Mouse (Mus musculus) spleen, adult 10 weeks (tissue): ENCODE data around the gene Adam8. TPM values are rescaled to one million over a fixed set of nuclear protein-coding genes. Genes with fewer than 3 reads are reported as not detected.

ENCODE experiments used
- polyA plus RNA-seq: library from polyadenylated mRNA; stranded (reverse); fragments of 350-450 nt; fragmentation: Illumina TruSeq; extraction: RNeasy Lipid Tissue Mini Kit (QIAGEN cat#74804); gene quantifications from one replicate; pipeline ENCODE4 v1.2.3, GENCODE M21; 2015; ENCODE audit warnings: low replicate concordance; ENCODE audit not compliant: insufficient read depth

Gene Adam8
- polyA plus RNA-seq: 15.3 TPM

GRCm38 (mm10) chr7:139992406-139992805 lies at the start of gene Adam8:
Gene Adam8 (minus strand): TSS chr7:139992562.

GRCm38 (mm10) chr7:140036281-140037170 lies 44.2 kb upstream of the Adam8 start, which contains the start of the genes Zfp511 and Tubgcp2:
Gene Zfp511 (plus strand): TSS chr7:140036391.
Gene Tubgcp2 (minus strand): TSS chr7:140036669.

GRCm38 (mm10) chr7:139978278-139978892 lies 14.0 kb downstream of the Adam8 start, which contains the start of gene 6430531B16Rik:
Gene 6430531B16Rik (minus strand): TSS chr7:139978755.

GRCm38 (mm10) chr7:139943674-139944281 lies 48.6 kb downstream of the Adam8 start, which contains the start of gene Utf1:
Gene Utf1 (plus strand): TSS chr7:139943789.

Other genes starting within 250 kb of the Adam8 start
- not detected for gene Adgra1, start 158.4 kb downstream of the Adam8 start, polyA plus RNA-seq
- 0.12 TPM for gene Kndc1, start 97.9 kb downstream of the Adam8 start, polyA plus RNA-seq
- gene Utf1, start 48.8 kb downstream of the Adam8 start, polyA plus RNA-seq: 0.19 TPM
- not detected for gene 6430531B16Rik, start 13.8 kb downstream of the Adam8 start, polyA plus RNA-seq
- gene Zfp511, start 43.8 kb upstream of the Adam8 start, polyA plus RNA-seq: 39.7 TPM
- gene Tubgcp2, start 44.1 kb upstream of the Adam8 start, polyA plus RNA-seq: 21.8 TPM
- not detected for gene Msx3, start 56.5 kb upstream of the Adam8 start, polyA plus RNA-seq
- gene Caly, start 90.0 kb upstream of the Adam8 start, polyA plus RNA-seq: not detected
- not detected for gene Prap1, start 100.8 kb upstream of the Adam8 start, polyA plus RNA-seq
- 3.8 TPM for gene Fuom, start 109.9 kb upstream of the Adam8 start, polyA plus RNA-seq
- gene Paox, start 123.2 kb upstream of the Adam8 start, polyA plus RNA-seq: 9.2 TPM
- gene Echs1, start 123.9 kb upstream of the Adam8 start, polyA plus RNA-seq: 39.4 TPM
- 17.2 TPM for gene Mtg1, start 145.0 kb upstream of the Adam8 start, polyA plus RNA-seq
- gene Sprn, start 162.3 kb upstream of the Adam8 start, polyA plus RNA-seq: 0.19 TPM
- gene Olfr522, start 172.2 kb upstream of the Adam8 start, polyA plus RNA-seq: not detected
- gene Olfr523, start 180.7 kb upstream of the Adam8 start, polyA plus RNA-seq: not detected
- not detected for gene Olfr524, start 213.4 kb upstream of the Adam8 start, polyA plus RNA-seq
- gene Cd163l1, start 225.7 kb upstream of the Adam8 start, polyA plus RNA-seq: 0.58 TPM